Mouse (Mus musculus): ENCODE measurements around the gene Scpep1.

The Scpep1 gene

GRCm38 (mm10) chr11:88970202-88970732 is 15.0 kb upstream of the Scpep1 start, which contains the start of gene Coil:
TSS of gene Coil (plus strand) at chr11:88970252.
- no peak for DNase-seq

- no peak for DNase-seq
Measured at GRCm38 (mm10) chr11:88966881-88967361, 11.7 kb upstream of the Scpep1 start, which contains the start of gene Elobl. TSS of gene Elobl (minus strand) at chr11:88966931.

GRCm38 (mm10) chr11:88958851-88959250 is 3.6 kb upstream of the Scpep1 start:
- no peak for DNase-seq

GRCm38 (mm10) chr11:88954803-88955202 is 462 bp downstream of the Scpep1 start:
- DNase-seq: no peak

- no peak for DNase-seq
Measured at GRCm38 (mm10) chr11:88953582-88953981, 1.7 kb downstream of the Scpep1 start.

GRCm38 (mm10) chr11:88952117-88952516 is 3.1 kb downstream of the Scpep1 start:
- DNase-seq: no peak

GRCm38 (mm10) chr11:88951576-88951975 is 3.7 kb downstream of the Scpep1 start:
- no peak for DNase-seq

GRCm38 (mm10) chr11:88950640-88951250 is 4.5 kb downstream of the Scpep1 start:
- DNase-seq: no peak

- no peak for DNase-seq
Measured at GRCm38 (mm10) chr11:88949802-88950639, 5.2 kb downstream of the Scpep1 start.

GRCm38 (mm10) chr11:88948896-88949295 is 6.4 kb downstream of the Scpep1 start:
- no peak for DNase-seq

- DNase-seq: peak; percentile 59
Measured at GRCm38 (mm10) chr11:88945971-88946585, 9.2 kb downstream of the Scpep1 start.

GRCm38 (mm10) chr11:88941489-88941888 is 13.8 kb downstream of the Scpep1 start:
- DNase-seq: no peak

GRCm38 (mm10) chr11:88939634-88940033 is 15.6 kb downstream of the Scpep1 start:
- no peak for DNase-seq

- DNase-seq: no peak
Measured at GRCm38 (mm10) chr11:88938770-88939169, 16.5 kb downstream of the Scpep1 start.

- no peak for DNase-seq
Measured at GRCm38 (mm10) chr11:88937886-88938285, 17.4 kb downstream of the Scpep1 start.

GRCm38 (mm10) chr11:88934089-88935000 is 20.9 kb downstream of the Scpep1 start:
- DNase-seq: no peak

- no peak for DNase-seq
Measured at GRCm38 (mm10) chr11:88933030-88933429, 22.2 kb downstream of the Scpep1 start.

GRCm38 (mm10) chr11:88931692-88932530 is 23.4 kb downstream of the Scpep1 start:
- no peak for DNase-seq

- no peak for DNase-seq
Measured at GRCm38 (mm10) chr11:88926566-88926965, 28.7 kb downstream of the Scpep1 start.

- no peak for DNase-seq
Measured at GRCm38 (mm10) chr11:88909388-88910036, 45.8 kb downstream of the Scpep1 start.

Measured in cerebellum, adult 11 months (tissue).